Mouse (Mus musculus): ENCODE data around the gene Nt5c2.

DNA sequence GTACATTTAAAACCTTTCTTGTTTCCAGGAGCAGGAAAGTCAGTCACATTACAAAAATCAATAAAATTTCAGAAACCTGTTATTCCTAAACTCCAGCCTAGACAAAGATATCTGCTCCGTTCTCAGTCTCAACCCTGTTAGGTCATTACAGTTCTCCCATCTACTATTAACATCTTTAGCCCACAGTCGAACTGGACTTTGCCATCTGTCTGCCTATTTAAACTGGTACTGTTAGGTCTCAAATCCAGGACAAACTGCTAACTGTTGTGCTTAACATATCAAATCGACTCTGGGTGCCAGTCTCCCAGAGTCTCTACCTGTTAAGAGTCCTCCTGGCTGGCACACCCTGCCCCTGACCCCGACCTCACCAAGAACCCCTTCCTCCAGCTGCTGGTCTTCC is 109.0 kb downstream of the Nt5c2 start:
- TF ChIP-seq GATA1 (IDR thresholded peaks at IDR 0.05; ENCODE audit: low read length) (no peak), TAL1 (IDR thresholded peaks at IDR 0.05; ENCODE audit: low read length) (no peak)
